Mouse (Mus musculus) limb, embryonic 14.5 days (tissue): ENCODE results near the gene Plcb4. TPM values are rescaled to one million over a fixed set of nuclear protein-coding genes. Genes with fewer than 3 reads are reported as not detected.
A peak's percentile ranks its signal among the peaks of the same experiment; 100 is the strongest.

ENCODE experiments used
- ATAC-seq: fragments of 200-750 bp; cut with Nextera tagmentation; 2 replicates; pipeline ENCODE4 v1.8.0; 2017; ENCODE audit warnings: low read depth, moderate number of reproducible peaks, moderate TSS enrichment; ENCODE audit not compliant: low FRiP score
- DNase-seq: peaks from one replicate; pipeline ENCODE4 v3.0.0-alpha.2; 2015; ENCODE audit warnings: low spot score
- H3K27ac ChIP-seq: fragments of 300-500 bp; sonication (generic); replicated peaks from 2 replicates; pipeline ENCODE4 v1.5.1; 2014; ENCODE audit warnings: low read depth, mild to moderate bottlenecking, low read length, moderate library complexity, mixed read lengths
- H3K27me3 ChIP-seq: fragments of 300-500 bp; sonication (generic); 2 replicates; pipeline ENCODE4 v1.6.1; 2014; ENCODE audit warnings: low read length, mixed read lengths; ENCODE audit not compliant: control insufficient read depth, insufficient read depth
- H3K36me3 ChIP-seq: fragments of 300-500 bp; sonication (generic); 2 replicates; pipeline ENCODE4 v1.6.1; 2014; ENCODE audit warnings: mild to moderate bottlenecking, low read length, moderate library complexity, mixed read lengths; ENCODE audit not compliant: control insufficient read depth, insufficient read depth
- H3K4me1 ChIP-seq: fragments of 300-500 bp; sonication (generic); 2 replicates; pipeline ENCODE4 v1.6.1; 2014; ENCODE audit warnings: antibody characterized with exemption, low read length, mixed read lengths; ENCODE audit not compliant: control insufficient read depth, insufficient read depth
- H3K4me2 ChIP-seq: fragments of 300-500 bp; sonication (generic); replicated peaks from 2 replicates; pipeline ENCODE4 v1.6.1; 2014; ENCODE audit warnings: low read depth, mild to moderate bottlenecking, low read length, moderate library complexity; ENCODE audit not compliant: severe bottlenecking
- H3K4me3 ChIP-seq: fragments of 300-500 bp; sonication (generic); replicated peaks from 2 replicates; pipeline ENCODE4 v1.5.1; 2014; ENCODE audit warnings: low read length
- H3K9ac ChIP-seq: fragments of 300-500 bp; sonication (generic); 2 replicates; pipeline ENCODE4 v1.6.1; 2014; ENCODE audit warnings: mild to moderate bottlenecking, low read depth, low read length, moderate library complexity; ENCODE audit not compliant: severe bottlenecking
- H3K9me3 ChIP-seq: fragments of 300-500 bp; sonication (generic); 2 replicates; pipeline ENCODE4 v1.6.1; 2016; ENCODE audit warnings: low read length; ENCODE audit not compliant: control insufficient read depth
- POLR2A ChIP-seq: fragments of 200-500 bp; IDR thresholded peaks from 2 replicates; pipeline ENCODE4 v1.8.0; 2012; ENCODE audit warnings: inconsistent platforms, mild to moderate bottlenecking, moderate library complexity, borderline replicate concordance; ENCODE audit not compliant: insufficient read depth, insufficient read length; ENCODE audit errors: extremely low read depth
- WGBS: fragments of 180-500 bp; shearing (Covaris S2); extraction: QIAGEN DNeasy Blood & Tissue Kit; methylation state at CpG from one replicate; pipeline ENCODE4 v1.1.7; 2014; 5-methylcytosine and 5-hydroxymethylcytosine counted together
- polyA plus RNA-seq, 2 experiments: library from polyadenylated mRNA; depleted of rRNA in 1 of 2; stranded (reverse) in 1 of 2; unstranded in 1 of 2; fragments of >200 nt; fragmentation: Nextera tagmentation in 1 of 2; extraction: Ambion mirVana in 1 of 2; gene quantifications; 2 replicates each; pipeline versions ENCODE4 v1.2.1 to v1.2.3; 2012 to 2014

The Plcb4 gene
- polyA plus RNA-seq, 2 experiments = 13.1 to 23.1 TPM

DNA sequence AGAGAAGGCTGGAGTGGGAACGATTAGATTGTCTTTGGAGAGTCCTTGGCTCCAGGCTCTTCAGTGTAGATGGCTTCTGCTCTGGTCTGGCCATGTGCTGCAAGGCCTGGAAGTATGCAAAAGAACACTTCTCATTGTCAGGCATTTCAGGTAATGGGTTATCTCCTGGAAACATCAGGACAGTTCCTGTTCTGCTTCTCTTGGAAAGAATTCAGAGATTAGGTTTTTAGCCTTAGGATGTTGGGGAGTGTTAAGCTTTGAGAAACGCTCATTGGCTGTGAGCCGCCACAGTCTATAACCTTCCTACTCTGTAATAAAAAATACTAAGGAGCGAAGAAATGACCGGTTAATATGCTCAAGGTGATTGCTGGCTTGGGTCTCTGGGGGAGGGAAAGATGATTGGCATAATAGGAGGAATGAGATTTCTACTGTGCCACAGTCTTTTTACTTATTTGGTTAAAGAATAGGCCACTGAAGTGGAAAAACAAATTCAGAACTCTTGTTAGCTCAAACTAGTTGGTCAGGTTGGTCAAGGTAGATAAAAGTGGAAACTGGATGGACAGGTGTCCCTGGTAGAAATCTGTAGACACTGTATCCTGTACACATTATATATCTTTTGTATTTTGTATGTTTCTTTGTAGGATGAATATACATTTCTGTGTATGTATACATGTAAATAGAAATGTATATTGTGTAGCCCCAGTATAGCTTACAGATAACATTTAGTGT, 21.8 kb downstream of the Plcb4 start:
- Histone ChIP-seq H3K4me3 (no peak overlapping the region), H3K27me3 (no peaks in the 10 kb centered on the region), H3K27ac (no peak overlapping the region), H3K9me3 (no peaks in the 10 kb centered on the region), H3K4me1 (peaks cover 4% of the 10 kb centered on the region; the same call in 1 of the 2 replicates), H3K9ac (no peak overlapping the region), H3K4me2 (no peak overlapping the region), H3K36me3 (no peaks in the 10 kb centered on the region)
- no peak for TF ChIP-seq POLR2A
- ATAC-seq (no peak), DNase-seq (no peak)
- 59% methylated on average over 5 of the region's 5 CpGs for WGBS

DNA sequence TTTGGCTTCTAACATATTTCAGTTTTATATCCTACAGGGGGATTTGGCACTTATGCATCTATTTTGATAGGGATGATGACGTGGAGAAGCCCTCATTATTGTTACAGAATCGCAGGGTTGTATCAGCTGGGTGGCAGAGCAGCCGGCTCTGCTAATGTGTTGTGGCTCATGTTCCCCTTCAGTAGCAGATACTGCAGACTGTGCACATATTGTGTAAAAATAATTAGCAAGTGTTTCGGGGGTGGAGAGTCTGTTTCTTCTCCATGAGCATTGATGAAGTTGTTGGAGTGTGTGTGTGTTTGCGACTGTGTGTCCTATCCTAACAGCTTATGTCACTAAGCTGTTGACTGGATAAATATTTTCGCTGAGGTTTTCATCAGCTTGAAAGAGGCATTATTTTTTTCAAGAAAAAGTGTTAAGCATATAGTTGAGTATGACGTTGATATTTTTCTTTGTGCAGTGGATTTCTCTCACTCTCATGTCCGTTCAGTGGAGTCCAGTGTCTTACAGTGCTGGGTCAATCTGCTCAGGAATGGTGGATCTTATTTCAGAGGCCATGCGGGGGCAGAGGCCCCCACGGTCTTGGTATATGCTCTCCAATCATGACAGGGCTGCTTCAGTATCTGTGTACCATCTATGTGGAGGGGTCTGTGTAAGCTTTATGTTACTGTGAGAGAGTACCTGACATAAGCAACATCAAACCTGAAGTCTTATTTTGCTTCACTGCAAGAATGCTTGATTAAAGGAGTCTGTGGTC, 25.1 kb downstream of the Plcb4 start:
- Histone ChIP-seq H3K4me2 (no peak overlapping the region), H3K27me3 (no peaks in the 10 kb centered on the region), H3K36me3 (no peaks in the 10 kb centered on the region), H3K4me1 (peaks cover 4% of the 10 kb centered on the region; the same call in 1 of the 2 replicates), H3K9ac (no peak overlapping the region), H3K27ac (no peak overlapping the region), H3K9me3 (no peaks in the 10 kb centered on the region), H3K4me3 (no peak overlapping the region)
- WGBS = 75% methylated on average over 10 of the region's 10 CpGs
- no peak for TF ChIP-seq POLR2A
- ATAC-seq (no peak), DNase-seq (no peak)

DNA sequence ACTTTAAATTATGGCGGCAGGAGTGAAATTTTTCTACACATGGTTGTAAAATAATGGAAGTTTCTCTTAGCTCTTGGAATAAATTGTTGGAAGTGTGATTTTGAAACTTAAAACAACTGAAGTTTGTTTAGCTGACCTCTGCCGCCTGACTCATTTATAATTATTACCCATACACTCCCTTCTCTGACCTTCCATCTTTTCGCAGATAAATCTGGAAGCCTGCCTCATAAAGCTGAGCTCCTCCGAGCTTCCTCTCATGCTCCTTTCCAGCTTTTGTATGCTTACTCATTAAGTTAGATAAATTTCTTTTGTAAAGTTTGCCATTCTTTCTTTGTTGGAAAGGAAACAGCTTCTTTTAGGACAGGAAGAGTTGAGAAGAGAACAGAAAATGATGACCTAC, 27.9 kb downstream of the Plcb4 start:
- Histone ChIP-seq H3K27me3 (no peaks in the 10 kb centered on the region), H3K36me3 (no peaks in the 10 kb centered on the region), H3K9ac (no peak overlapping the region), H3K27ac (no peak overlapping the region), H3K4me1 (no peaks in the 10 kb centered on the region), H3K9me3 (no peaks in the 10 kb centered on the region), H3K4me2 (no peak overlapping the region), H3K4me3 (no peak overlapping the region)
- WGBS = 82% methylated on average over 4 of the region's 4 CpGs
- no peak for TF ChIP-seq POLR2A
- DNase-seq (no peak), ATAC-seq (no peak)

DNA sequence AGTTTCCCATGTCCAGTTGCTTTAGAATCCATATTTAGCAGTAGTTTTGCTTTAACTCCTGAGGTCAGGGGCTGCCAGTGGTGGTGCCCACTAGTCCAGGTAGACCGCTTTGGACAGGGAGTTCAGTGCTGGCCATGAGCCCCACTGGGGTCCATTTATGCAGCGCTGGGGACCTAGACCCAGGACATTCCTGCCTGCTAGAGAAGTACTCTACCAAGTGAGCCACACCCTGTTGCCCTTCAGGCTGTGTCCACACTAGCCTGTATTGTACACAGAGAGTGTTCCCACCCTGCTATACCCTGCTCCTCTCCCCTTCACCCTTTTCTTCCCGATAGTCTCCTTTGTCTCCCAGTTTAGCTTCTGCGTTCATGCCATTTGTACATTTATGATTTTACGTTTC, 28.8 kb downstream of the Plcb4 start:
- no peak for TF ChIP-seq POLR2A
- WGBS = 69% methylated on average over 5 of the region's 5 CpGs
- DNase-seq = no peak
- no peak overlapping the region for H3K4me2 ChIP-seq
- H3K9me3 ChIP-seq = no peaks in the 10 kb centered on the region
- no peaks in the 10 kb centered on the region for H3K27me3 ChIP-seq
- ATAC-seq = no peak
- H3K9ac ChIP-seq = no peak overlapping the region
- H3K27ac ChIP-seq = no peak overlapping the region
- H3K4me3 ChIP-seq = no peak overlapping the region
- peaks cover 4% of the 10 kb centered on the region for H3K4me1 ChIP-seq
- no peaks in the 10 kb centered on the region for H3K36me3 ChIP-seq

DNA sequence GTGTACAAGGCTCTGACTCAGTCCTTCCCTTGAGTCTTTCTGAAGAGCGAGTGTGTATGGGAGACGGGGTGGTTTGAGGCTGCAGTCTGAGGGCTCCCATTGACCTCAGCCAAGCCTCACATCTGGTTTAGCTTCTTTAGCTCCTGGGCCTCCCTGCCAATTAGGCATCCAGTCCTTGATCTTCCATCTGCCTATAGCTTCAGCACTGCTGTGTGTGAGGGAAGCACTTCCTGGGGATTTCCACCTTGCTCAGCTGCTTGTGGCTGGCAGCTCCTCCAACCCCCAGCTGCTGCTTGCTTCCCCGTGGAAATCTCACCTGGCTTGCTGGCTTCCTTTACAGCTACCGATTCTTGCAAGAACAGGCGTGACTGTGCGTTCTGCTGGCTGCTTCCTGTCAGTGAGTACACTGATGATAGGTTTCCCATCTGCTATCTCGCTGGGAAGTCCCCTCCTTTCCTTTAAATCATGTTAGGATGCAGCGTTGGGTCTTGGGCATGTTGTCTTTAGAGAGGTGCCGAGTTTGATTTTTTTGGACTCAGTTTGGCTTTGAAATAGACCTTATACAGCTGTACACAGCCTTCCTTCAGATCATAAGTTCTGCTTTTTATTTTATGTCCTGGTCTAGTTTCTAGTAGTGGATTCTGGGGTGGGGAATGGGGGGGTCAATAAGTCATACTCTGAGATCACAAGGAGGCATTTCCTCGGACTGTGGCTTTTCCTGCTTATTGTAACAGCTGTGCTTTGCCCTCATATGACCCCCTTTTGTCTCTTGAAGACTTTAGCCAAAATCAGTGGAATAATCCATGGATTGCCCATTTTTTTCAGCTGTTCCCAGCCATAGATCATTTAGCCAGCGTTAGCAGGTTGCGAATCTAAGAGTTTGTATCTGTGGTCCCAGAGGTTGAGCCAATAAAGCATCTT, 34.0 kb downstream of the Plcb4 start:
- no peak overlapping the region for H3K4me2 ChIP-seq
- WGBS = 36% methylated on average over 12 of the region's 12 CpGs
- peaks cover 8% of the 10 kb centered on the region for H3K4me1 ChIP-seq
- H3K36me3 ChIP-seq = no peaks in the 10 kb centered on the region
- ATAC-seq (peak; percentile 70), DNase-seq (peak; percentile 58)
- no peak for TF ChIP-seq POLR2A
- H3K9me3 ChIP-seq = no peaks in the 10 kb centered on the region
- H3K27ac ChIP-seq = no peak overlapping the region
- H3K27me3 ChIP-seq = no peaks in the 10 kb centered on the region
- no peak overlapping the region; the same call in 1 of the 2 replicates for H3K9ac ChIP-seq
- no peak overlapping the region for H3K4me3 ChIP-seq
